Mouse (Mus musculus) bone marrow macrophage, adult 2 months (primary cell): ENCODE measurements around the gene Samsn1.
"Not testable (repeated sequence)": the region's sequence is repeated elsewhere in the genome, so short reads cannot be mapped to it uniquely, and the experiment has no call there.

Source experiments
- CTCF ChIP-seq: IDR thresholded peaks from 2 replicates; pipeline ENCODE4 v1.5.1; 2012; ENCODE audit warnings: low read depth, mild to moderate bottlenecking, low read length, moderate library complexity
- POLR2A ChIP-seq: IDR thresholded peaks from 2 replicates; pipeline ENCODE4 v1.6.1; 2012; ENCODE audit warnings: mild to moderate bottlenecking, low read depth, low read length, borderline replicate concordance

GRCm38 (mm10) chr16:75826949-75827348, 195.1 kb downstream of the Samsn1 start:
- TF ChIP-seq CTCF, POLR2A: not testable (repeated sequence)
